Mouse (Mus musculus) kidney, embryonic 16.5 days (tissue): ENCODE data around the gene Tpt1. TPM values are rescaled to one million over a fixed set of nuclear protein-coding genes. Genes with fewer than 3 reads are reported as not detected.
A peak's percentile ranks its signal among the peaks of the same experiment; 100 is the strongest.
"Not testable (repeated sequence)": the region's sequence is repeated elsewhere in the genome, so short reads cannot be mapped to it uniquely, and the experiment has no call there.

ENCODE experiments used
- ATAC-seq: fragments of 200-750 bp; cut with Nextera tagmentation; 2 replicates; pipeline ENCODE4 v1.8.0; 2017; ENCODE audit warnings: moderate TSS enrichment; ENCODE audit not compliant: low FRiP score, low TSS enrichment
- H3K27ac ChIP-seq: fragments of 300-500 bp; sonication (generic); 2 replicates; pipeline ENCODE4 v1.5.1; 2014; ENCODE audit warnings: low read length
- H3K27me3 ChIP-seq: fragments of 300-500 bp; sonication (generic); 2 replicates; pipeline ENCODE4 v1.6.1; 2014; ENCODE audit warnings: low read length, control low read depth, mixed read lengths; ENCODE audit not compliant: insufficient read depth
- H3K36me3 ChIP-seq: fragments of 300-500 bp; sonication (generic); 2 replicates; pipeline ENCODE4 v1.6.1; 2014; ENCODE audit warnings: low read length, control low read depth, mixed read lengths; ENCODE audit not compliant: insufficient read depth
- H3K4me1 ChIP-seq: fragments of 300-500 bp; sonication (generic); 2 replicates; pipeline ENCODE4 v1.6.1; 2014; ENCODE audit warnings: low read length, control low read depth, mixed read lengths; ENCODE audit not compliant: insufficient read depth
- H3K4me2 ChIP-seq: fragments of 300-500 bp; sonication (generic); replicated peaks from 2 replicates; pipeline ENCODE4 v1.6.1; 2014; ENCODE audit warnings: low read depth, low read length
- H3K4me3 ChIP-seq: fragments of 300-500 bp; sonication (generic); 2 replicates; pipeline ENCODE4 v1.5.1; 2014; ENCODE audit warnings: mild to moderate bottlenecking, low read length
- H3K9ac ChIP-seq: fragments of 300-500 bp; sonication (generic); replicated peaks from 2 replicates; pipeline ENCODE4 v1.6.1; 2014; ENCODE audit warnings: low read length
- H3K9me3 ChIP-seq: fragments of 300-500 bp; sonication (generic); 2 replicates; pipeline ENCODE4 v1.6.1; 2016; ENCODE audit warnings: low read length, control low read depth
- WGBS: fragments of 180-500 bp; shearing (Covaris S2); extraction: QIAGEN DNeasy Blood & Tissue Kit; methylation state at CpG from one replicate; pipeline ENCODE4 v1.1.7; 2014; 5-methylcytosine and 5-hydroxymethylcytosine counted together
- polyA plus RNA-seq: library from polyadenylated mRNA; unstranded; fragments of >200 nt; fragmentation: Nextera tagmentation; extraction: Ambion mirVana; gene quantifications from 2 replicates; pipeline ENCODE4 v1.2.1, GENCODE M21; 2015

Gene Tpt1
- polyA plus RNA-seq, 1 experiment from 2014 or later: 911 TPM

DNA sequence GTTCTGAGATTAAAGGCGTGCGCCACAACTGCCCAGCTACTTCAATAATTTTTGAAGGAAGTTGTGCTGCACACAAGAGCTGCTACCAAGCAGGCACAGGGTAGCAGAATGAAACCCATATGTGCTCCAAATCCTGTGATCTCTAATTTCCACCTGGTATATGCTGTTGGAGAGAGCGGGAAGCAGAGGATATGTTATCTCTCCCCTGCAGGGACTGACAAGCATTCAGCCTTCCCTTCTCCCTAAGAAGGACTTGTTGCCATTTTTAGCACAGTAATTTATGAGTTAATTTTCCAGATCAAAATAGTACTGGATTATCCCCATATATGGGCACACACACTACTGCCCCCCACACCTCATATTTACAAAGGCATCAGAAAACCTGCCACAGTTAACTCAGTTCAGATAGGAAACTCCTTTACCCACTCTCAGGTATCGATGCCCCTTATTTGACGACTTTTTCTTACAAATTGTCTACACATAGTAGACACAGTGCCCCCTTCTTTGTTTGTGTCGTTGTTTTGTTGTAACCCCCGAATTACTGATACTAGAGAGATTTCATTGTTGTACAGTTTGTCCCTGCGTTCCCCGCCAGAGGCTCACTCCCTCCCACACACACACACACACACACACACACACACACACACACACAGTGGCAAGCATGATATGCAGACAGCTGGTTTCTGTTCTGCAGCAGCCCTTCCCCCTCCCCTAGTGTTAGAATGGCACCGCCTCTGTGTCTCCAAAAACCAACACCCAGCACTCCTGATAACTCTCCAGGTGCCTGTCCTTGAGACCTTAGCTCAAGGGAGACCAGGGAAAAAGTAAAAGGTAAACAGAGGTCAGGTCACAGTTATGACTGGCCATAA lies 7.6 kb upstream of the Tpt1 start:
- ATAC-seq: no peak
- Histone ChIP-seq H3K36me3 (no peaks in the 10 kb centered on the region), H3K4me3 (no peak overlapping the region), H3K4me1 (peaks cover 35% of the 10 kb centered on the region), H3K4me2 (no peak overlapping the region; the same call in 1 of the 2 replicates), H3K27ac (no peak overlapping the region; the same call in 1 of the 2 replicates), H3K27me3 (no peaks in the 10 kb centered on the region), H3K9ac (no peak overlapping the region), H3K9me3 (no peaks in the 10 kb centered on the region)
- 61% methylated on average over 10 of the region's 10 CpGs for WGBS

DNA sequence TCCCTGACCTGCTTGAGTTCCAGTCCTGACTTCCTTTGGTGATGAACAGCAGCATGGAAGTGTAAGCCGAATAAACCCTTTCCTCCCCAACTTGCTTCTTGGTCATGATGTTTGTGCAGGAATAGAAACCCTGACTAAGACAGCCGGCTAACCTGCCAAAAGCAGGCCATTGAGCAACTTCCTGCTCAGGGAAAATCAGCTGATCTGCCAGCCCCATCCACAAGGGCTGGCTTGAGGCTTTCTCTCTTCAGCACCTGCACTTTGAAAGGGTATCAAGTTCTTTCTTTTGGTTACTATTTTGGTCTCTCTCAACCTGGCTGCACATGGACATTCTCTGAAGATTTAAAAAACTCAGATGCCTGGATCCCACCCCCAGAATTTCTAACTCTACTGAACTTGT lies 3.1 kb upstream of the Tpt1 start:
- H3K4me1 ChIP-seq: peaks cover 22% of the 10 kb centered on the region
- H3K36me3 ChIP-seq, H3K9me3 ChIP-seq, H3K4me2 ChIP-seq, H3K4me3 ChIP-seq, ATAC-seq, H3K27ac ChIP-seq, H3K9ac ChIP-seq, H3K27me3 ChIP-seq: not testable (repeated sequence)
- WGBS: 37% methylated on average over 1 of the region's 2 CpGs

DNA sequence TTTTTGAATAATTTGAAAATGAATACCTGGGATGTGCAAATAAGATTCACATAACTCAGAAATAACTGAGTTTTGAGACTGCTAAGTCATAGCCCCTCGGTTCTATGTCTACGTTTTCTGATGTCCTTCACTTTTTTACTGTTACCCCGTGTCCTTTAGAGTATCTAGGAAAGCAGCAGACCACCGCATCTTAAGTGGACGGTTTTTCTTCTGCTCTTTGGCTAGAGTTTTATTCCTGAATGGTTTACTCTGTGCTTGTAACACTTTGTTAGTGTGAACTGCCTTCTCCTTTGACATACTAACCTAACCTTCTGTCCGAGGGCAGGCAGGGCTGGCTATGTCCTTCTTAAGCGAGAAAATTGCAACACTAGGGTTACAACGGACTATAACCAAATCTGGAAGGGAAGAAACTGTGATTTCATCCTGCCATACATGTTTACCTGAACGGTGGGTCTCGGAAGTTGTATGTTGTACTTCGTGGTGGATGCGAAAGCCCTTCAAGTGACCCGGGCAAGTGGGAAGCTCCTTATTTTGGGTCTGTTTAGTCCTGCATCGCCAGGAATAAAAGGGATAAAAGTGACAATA lies 690 bp upstream of the Tpt1 start:
- no peak for ATAC-seq
- peak overlapping the region; percentile 96 for H3K9ac ChIP-seq
- WGBS: 4% methylated on average over 14 of the region's 14 CpGs

GRCm38 (mm10) chr14:75845698-75846115 lies 814 bp downstream of the Tpt1 start:
- H3K9me3 ChIP-seq: no peaks in the 10 kb centered on the region
- under 1% methylated on average over 40 of the region's 40 CpGs for WGBS
- H3K36me3 ChIP-seq: peaks cover 41% of the 10 kb centered on the region
- peak; percentile 73 for ATAC-seq
- H3K27ac ChIP-seq: peak overlapping the region; percentile 98
- peak overlapping the region; percentile 69 for H3K4me2 ChIP-seq
- peak overlapping the region; percentile 89 for H3K4me3 ChIP-seq
- peak overlapping the region; percentile 96 for H3K9ac ChIP-seq
- H3K27me3 ChIP-seq: no peaks in the 10 kb centered on the region
- H3K4me1 ChIP-seq: peaks cover 23% of the 10 kb centered on the region

More for the DNA sequence above, 690 bp upstream of the Tpt1 start:
- H3K4me2 ChIP-seq: peak overlapping the region; percentile 88
- peaks cover 25% of the 10 kb centered on the region for H3K36me3 ChIP-seq
- no peaks in the 10 kb centered on the region for H3K27me3 ChIP-seq
- peaks cover 23% of the 10 kb centered on the region for H3K4me1 ChIP-seq
- no peaks in the 10 kb centered on the region for H3K9me3 ChIP-seq
- H3K4me3 ChIP-seq: peak overlapping the region; percentile 89
- H3K27ac ChIP-seq: peak overlapping the region; percentile 98

GRCm38 (mm10) chr14:75847669-75848068 lies 2.8 kb downstream of the Tpt1 start:
- no peak overlapping the region for H3K4me2 ChIP-seq
- WGBS: 67% methylated on average over 4 of the region's 4 CpGs

GRCm38 (mm10) chr14:75848482-75848881 lies 3.6 kb downstream of the Tpt1 start:
- Histone ChIP-seq H3K4me2 (no peak overlapping the region), H3K9ac (no peak overlapping the region), H3K27me3 (no peaks in the 10 kb centered on the region), H3K27ac (no peak overlapping the region), H3K36me3 (peaks cover 54% of the 10 kb centered on the region), H3K9me3 (no peaks in the 10 kb centered on the region), H3K4me1 (peaks cover 17% of the 10 kb centered on the region), H3K4me3 (no peak overlapping the region)
- ATAC-seq: no peak
- 95% methylated on average over 5 of the region's 5 CpGs for WGBS

More at GRCm38 (mm10) chr14:75847669-75848068, 2.8 kb downstream of the Tpt1 start:
- no peak for ATAC-seq
- Histone ChIP-seq H3K9ac (0 out of 2 replicates have a peak overlapping the region, but pooled peaks have one; percentile 11), H3K36me3 (peaks cover 53% of the 10 kb centered on the region), H3K9me3 (no peaks in the 10 kb centered on the region), H3K4me1 (peaks cover 17% of the 10 kb centered on the region), H3K27me3 (no peaks in the 10 kb centered on the region), H3K4me3 (no peak overlapping the region), H3K27ac (no peak overlapping the region)

GRCm38 (mm10) chr14:75849236-75849635 lies 4.3 kb downstream of the Tpt1 start:
- ATAC-seq: no peak
- Histone ChIP-seq H3K27ac (no peak overlapping the region), H3K9ac (no peak overlapping the region), H3K4me2 (no peak overlapping the region), H3K4me1 (peaks cover 14% of the 10 kb centered on the region), H3K9me3 (no peaks in the 10 kb centered on the region), H3K4me3 (no peak overlapping the region), H3K27me3 (no peaks in the 10 kb centered on the region), H3K36me3 (peaks cover 55% of the 10 kb centered on the region)
- 86% methylated on average over 5 of the region's 5 CpGs for WGBS

DNA sequence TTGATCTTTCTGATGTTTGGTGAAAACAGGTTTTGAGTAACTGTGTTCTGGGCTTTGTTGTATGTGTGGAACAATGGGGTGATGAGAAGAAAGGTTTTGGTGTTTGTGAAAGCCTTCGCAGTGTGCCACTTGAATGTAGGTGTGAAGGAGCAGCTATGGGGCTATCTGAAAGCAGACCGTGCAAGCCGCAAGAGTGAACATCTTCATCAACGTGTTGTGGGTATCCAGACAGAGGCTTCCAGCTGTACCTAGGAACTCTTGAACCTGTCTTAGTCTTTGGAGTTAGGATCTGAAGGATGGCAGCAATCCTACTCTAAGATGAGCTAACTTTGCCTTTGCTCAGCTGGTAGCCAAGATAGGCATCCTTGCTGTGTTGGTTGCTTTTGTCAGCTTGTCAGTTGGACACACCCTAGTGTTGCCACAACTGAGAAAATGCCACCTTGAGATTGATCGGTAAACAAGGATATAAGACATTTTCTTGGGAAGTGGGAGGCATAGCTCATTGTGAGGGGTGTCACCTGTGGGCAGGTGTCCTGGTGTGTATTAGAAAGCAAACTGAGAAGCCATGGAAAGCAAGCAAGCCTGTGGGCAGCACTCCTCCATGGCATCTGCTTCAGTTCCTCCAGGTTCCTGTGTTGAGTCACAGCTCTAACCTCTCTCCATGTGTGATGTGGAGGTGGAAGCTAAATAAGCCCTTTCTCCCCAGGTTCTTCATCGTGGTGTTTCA lies 5.1 kb downstream of the Tpt1 start:
- Histone ChIP-seq H3K4me1 (peaks cover 13% of the 10 kb centered on the region), H3K27me3 (no peaks in the 10 kb centered on the region), H3K36me3 (peaks cover 55% of the 10 kb centered on the region), H3K27ac (no peak overlapping the region), H3K9me3 (no peaks in the 10 kb centered on the region), H3K9ac (no peak overlapping the region), H3K4me2 (no peak overlapping the region), H3K4me3 (no peak overlapping the region)
- 85% methylated on average over 6 of the region's 6 CpGs for WGBS
- no peak for ATAC-seq

DNA sequence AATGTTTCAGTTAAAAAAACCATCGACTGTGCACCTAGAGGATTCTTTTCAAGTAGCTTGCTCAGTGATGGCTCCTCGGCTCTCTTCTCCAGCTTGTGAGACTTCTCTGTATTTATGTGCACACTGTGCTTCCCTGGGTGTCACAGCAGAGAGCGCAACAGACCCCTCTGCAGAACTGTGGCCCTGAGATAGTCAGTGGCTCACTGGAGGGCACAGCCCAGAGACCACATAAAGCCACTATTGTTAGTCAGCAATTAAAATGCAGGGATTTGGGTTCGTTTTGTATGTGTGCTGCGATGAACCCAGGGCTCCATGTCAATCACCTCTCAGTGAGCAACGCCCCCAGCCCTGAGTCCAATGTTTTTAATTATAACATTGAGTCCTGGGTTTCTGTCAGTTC lies 5.9 kb downstream of the Tpt1 start:
- H3K4me3 ChIP-seq: no peak overlapping the region
- no peak overlapping the region for H3K4me2 ChIP-seq
- no peak overlapping the region for H3K27ac ChIP-seq
- no peaks in the 10 kb centered on the region for H3K27me3 ChIP-seq
- H3K9ac ChIP-seq: no peak overlapping the region
- H3K36me3 ChIP-seq: peaks cover 55% of the 10 kb centered on the region
- WGBS: 78% methylated on average over 6 of the region's 6 CpGs
- H3K4me1 ChIP-seq: peaks cover 13% of the 10 kb centered on the region
- H3K9me3 ChIP-seq: no peaks in the 10 kb centered on the region
- no peak for ATAC-seq
